Mouse (Mus musculus) forebrain, postnatal 0 days (tissue): Measurements from ENCODE around the gene Shoc2. TPM values are rescaled to one million over a fixed set of nuclear protein-coding genes. Genes with fewer than 3 reads are reported as not detected.

Experiments
- ATAC-seq: fragments of 200-750 bp; cut with Nextera tagmentation; 2 replicates; pipeline ENCODE4 v1.8.0; 2017; ENCODE audit warnings: mild to moderate bottlenecking, moderate library complexity
- DNase-seq: peaks from one replicate; pipeline ENCODE4 v3.0.0-alpha.2; 2015
- H3K27ac ChIP-seq: fragments of 300-500 bp; sonication (generic); 2 replicates; pipeline ENCODE4 v1.5.1; 2014; ENCODE audit warnings: low read depth, mild to moderate bottlenecking, antibody characterized with exemption, low read length, moderate library complexity, mixed read lengths
- H3K27me3 ChIP-seq: fragments of 300-500 bp; sonication (generic); 2 replicates; pipeline ENCODE4 v1.6.1; 2014; ENCODE audit warnings: mild to moderate bottlenecking, low read length, mixed read lengths; ENCODE audit not compliant: insufficient read depth
- H3K36me3 ChIP-seq: fragments of 300-500 bp; sonication (generic); 2 replicates; pipeline ENCODE4 v1.6.1; 2014; ENCODE audit warnings: mild to moderate bottlenecking, moderate library complexity; ENCODE audit not compliant: insufficient read depth
- H3K4me1 ChIP-seq: fragments of 300-500 bp; sonication (generic); 2 replicates; pipeline ENCODE4 v1.6.1; 2014; ENCODE audit warnings: antibody characterized with exemption; ENCODE audit not compliant: insufficient read depth
- H3K4me2 ChIP-seq: fragments of 300-500 bp; sonication (generic); 2 replicates; pipeline ENCODE4 v1.6.1; 2014; ENCODE audit warnings: low read depth, mild to moderate bottlenecking, moderate library complexity
- H3K4me3 ChIP-seq: fragments of 300-500 bp; sonication (generic); 2 replicates; pipeline ENCODE4 v1.5.1; 2014; ENCODE audit warnings: low read depth, low read length, mixed read lengths
- H3K9ac ChIP-seq: fragments of 300-500 bp; sonication (generic); 2 replicates; pipeline ENCODE4 v1.6.1; 2014; ENCODE audit warnings: mild to moderate bottlenecking
- H3K9me3 ChIP-seq: fragments of 300-500 bp; sonication (generic); 2 replicates; pipeline ENCODE4 v1.6.1; 2016; ENCODE audit warnings: low read length
- CTCF ChIP-seq: sonication (generic); IDR thresholded peaks from 2 replicates; pipeline ENCODE4 v1.5.1; 2016; ENCODE audit warnings: antibody characterized with exemption, control low read depth, low read depth
- WGBS: fragments of 180-500 bp; shearing (Covaris S2); extraction: QIAGEN DNeasy Blood & Tissue Kit; methylation state at CpG from one replicate; pipeline ENCODE4 v1.1.7; 2014; 5-methylcytosine and 5-hydroxymethylcytosine counted together
- polyA plus RNA-seq: library from polyadenylated mRNA; unstranded; fragments of >200 nt; fragmentation: Nextera tagmentation; extraction: Ambion mirVana; gene quantifications from 2 replicates; pipeline ENCODE4 v1.2.1, GENCODE M21; 2015
- total RNA-seq: library from RNA; depleted of rRNA; stranded (reverse); fragments of >200 nt; gene quantifications from 2 replicates; pipeline ENCODE4 v1.2.3, GENCODE M21; 2014

The Shoc2 gene
- total and polyA plus RNA-seq, 2 experiments from 2014 or later, result 49.6 to 83.3 TPM

GRCm38 (mm10) chr19:54046684-54047070 is 102.6 kb downstream of the Shoc2 start:
- DNase-seq, result peak; percentile 46

GRCm38 (mm10) chr19:54047386-54048050 is 103.4 kb downstream of the Shoc2 start:
- Histone ChIP-seq H3K27ac (no peak overlapping the region), H3K27me3 (peaks cover 21% of the 10 kb centered on the region), H3K4me2 (peak overlapping the region; percentile 98), H3K36me3 (no peaks in the 10 kb centered on the region), H3K9ac (peak overlapping the region; percentile 57), H3K4me1 (peaks cover 9% of the 10 kb centered on the region; the same call in 1 of the 2 replicates), H3K9me3 (no peaks in the 10 kb centered on the region), H3K4me3 (peak overlapping the region; percentile 58)
- WGBS, result 2% methylated on average over 27 of the region's 27 CpGs
- TF ChIP-seq CTCF, result no peak
- DNase-seq (peak; percentile 43), ATAC-seq (no peak)

More at GRCm38 (mm10) chr19:54046684-54047070, 102.6 kb downstream of the Shoc2 start:
- Histone ChIP-seq H3K4me3 (peak overlapping the region; percentile 58), H3K4me2 (peak overlapping the region; percentile 98), H3K9me3 (no peaks in the 10 kb centered on the region), H3K9ac (peak overlapping the region; percentile 57), H3K27ac (no peak overlapping the region), H3K27me3 (peaks cover 21% of the 10 kb centered on the region), H3K4me1 (peaks cover 9% of the 10 kb centered on the region; the same call in 1 of the 2 replicates), H3K36me3 (no peaks in the 10 kb centered on the region)
- no peak; the same call in 1 of the 2 replicates for TF ChIP-seq CTCF
- WGBS, result under 1% methylated on average over 46 of the region's 46 CpGs
- ATAC-seq, result no peak

- WGBS, result 16% methylated on average over 13 of the region's 13 CpGs
- DNase-seq (no peak), ATAC-seq (no peak)
- no peak overlapping the region for H3K27ac ChIP-seq
- peaks cover 21% of the 10 kb centered on the region for H3K27me3 ChIP-seq
- no peak overlapping the region for H3K4me2 ChIP-seq
- TF ChIP-seq CTCF, result no peak
- H3K4me1 ChIP-seq, result peaks cover 9% of the 10 kb centered on the region; the same call in 1 of the 2 replicates
- H3K36me3 ChIP-seq, result no peaks in the 10 kb centered on the region
- H3K4me3 ChIP-seq, result no peak overlapping the region
- H3K9me3 ChIP-seq, result no peaks in the 10 kb centered on the region
- no peak overlapping the region for H3K9ac ChIP-seq
These were observed 104.2 kb downstream of the Shoc2 start for GRCm38 (mm10) chr19:54048161-54048885.

GRCm38 (mm10) chr19:54051651-54052050 is 107.5 kb downstream of the Shoc2 start:
- H3K9ac ChIP-seq, result no peak overlapping the region
- TF ChIP-seq CTCF, result no peak
- H3K27me3 ChIP-seq, result peaks cover 14% of the 10 kb centered on the region
- H3K9me3 ChIP-seq, result no peaks in the 10 kb centered on the region
- no peak for ATAC-seq
- H3K4me1 ChIP-seq, result no peaks in the 10 kb centered on the region
- no peaks in the 10 kb centered on the region for H3K36me3 ChIP-seq
- no peak overlapping the region for H3K4me3 ChIP-seq
- no peak for DNase-seq
- no peak overlapping the region for H3K4me2 ChIP-seq
- WGBS, result 68% methylated on average over 4 of the region's 4 CpGs
- H3K27ac ChIP-seq, result no peak overlapping the region

DNA sequence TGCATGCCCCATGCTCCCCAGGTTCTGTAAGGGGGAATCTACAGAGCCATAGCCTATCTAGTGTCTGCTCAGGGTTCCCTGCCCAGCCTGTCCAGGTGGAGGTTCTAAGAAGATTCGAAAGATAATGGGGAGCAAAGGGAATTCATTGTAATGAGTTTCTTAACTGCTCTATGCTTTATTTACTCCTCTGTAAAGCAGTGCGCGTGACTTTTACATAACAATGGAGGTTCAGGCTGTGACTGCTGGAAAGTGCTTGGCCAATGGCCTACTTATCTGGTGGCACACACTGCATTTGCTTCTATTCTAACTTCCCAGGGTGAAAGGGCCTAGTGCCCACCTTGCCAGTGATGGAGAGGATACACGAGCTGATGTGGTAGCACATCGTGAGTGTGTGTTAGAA is 111.7 kb downstream of the Shoc2 start:
- Histone ChIP-seq H3K27ac (no peak overlapping the region), H3K4me3 (no peak overlapping the region), H3K9ac (no peak overlapping the region), H3K27me3 (no peaks in the 10 kb centered on the region), H3K9me3 (no peaks in the 10 kb centered on the region), H3K36me3 (no peaks in the 10 kb centered on the region), H3K4me2 (no peak overlapping the region), H3K4me1 (no peaks in the 10 kb centered on the region)
- DNase-seq (no peak), ATAC-seq (no peak)
- TF ChIP-seq CTCF, result no peak
- WGBS, result 41% methylated on average over 5 of the region's 5 CpGs

GRCm38 (mm10) chr19:54068447-54068846 is 124.3 kb downstream of the Shoc2 start:
- Histone ChIP-seq H3K27me3 (no peaks in the 10 kb centered on the region), H3K9ac (no peak overlapping the region), H3K27ac (no peak overlapping the region), H3K4me1 (no peaks in the 10 kb centered on the region), H3K9me3 (no peaks in the 10 kb centered on the region), H3K36me3 (no peaks in the 10 kb centered on the region), H3K4me3 (no peak overlapping the region), H3K4me2 (no peak overlapping the region)
- DNase-seq, result no peak
- TF ChIP-seq CTCF, result no peak
- ATAC-seq, result no peak
- 85% methylated on average over 7 of the region's 7 CpGs for WGBS

GRCm38 (mm10) chr19:54070521-54070920 is 126.4 kb downstream of the Shoc2 start:
- H3K27me3 ChIP-seq, result no peaks in the 10 kb centered on the region
- H3K4me1 ChIP-seq, result no peaks in the 10 kb centered on the region
- no peak overlapping the region for H3K9ac ChIP-seq
- DNase-seq (no peak), ATAC-seq (no peak)
- no peak overlapping the region for H3K27ac ChIP-seq
- 90% methylated on average over 5 of the region's 5 CpGs for WGBS
- H3K4me3 ChIP-seq, result no peak overlapping the region
- H3K9me3 ChIP-seq, result no peaks in the 10 kb centered on the region
- no peak overlapping the region for H3K4me2 ChIP-seq
- H3K36me3 ChIP-seq, result no peaks in the 10 kb centered on the region
- no peak for TF ChIP-seq CTCF
